Mouse (Mus musculus) heart, embryonic 16.5 days (tissue): Measurements from ENCODE around the gene Picalm. TPM values are rescaled to one million over a fixed set of nuclear protein-coding genes. Genes with fewer than 3 reads are reported as not detected.

Source experiments
- ATAC-seq: fragments of 200-750 bp; cut with Nextera tagmentation; replicated peaks from 2 replicates; pipeline ENCODE4 v1.8.0; 2017; ENCODE audit warnings: moderate number of reproducible peaks; ENCODE audit not compliant: insufficient read depth, low FRiP score; ENCODE audit errors: extremely low read depth
- H3K27ac ChIP-seq: fragments of 300-500 bp; sonication (generic); 2 replicates; pipeline ENCODE4 v1.5.1; 2014; ENCODE audit warnings: mild to moderate bottlenecking, low read length, control low read depth, moderate library complexity
- H3K27me3 ChIP-seq: fragments of 300-500 bp; sonication (generic); 2 replicates; pipeline ENCODE4 v1.6.1; 2014; ENCODE audit warnings: low read length, mixed read lengths; ENCODE audit not compliant: control insufficient read depth, insufficient read depth
- H3K36me3 ChIP-seq: fragments of 300-500 bp; sonication (generic); 2 replicates; pipeline ENCODE4 v1.6.1; 2014; ENCODE audit not compliant: control insufficient read depth, insufficient read depth
- H3K4me1 ChIP-seq: fragments of 300-500 bp; sonication (generic); 2 replicates; pipeline ENCODE4 v1.6.1; 2014; ENCODE audit warnings: low read length, mixed read lengths; ENCODE audit not compliant: control insufficient read depth, insufficient read depth
- H3K4me2 ChIP-seq: fragments of 300-500 bp; sonication (generic); 2 replicates; pipeline ENCODE4 v1.6.1; 2014; ENCODE audit warnings: low read depth, mild to moderate bottlenecking, control low read depth, low read length
- H3K4me3 ChIP-seq: fragments of 300-500 bp; sonication (generic); 2 replicates; pipeline ENCODE4 v1.5.1; 2014; ENCODE audit warnings: mild to moderate bottlenecking, control low read depth, low read length
- H3K9ac ChIP-seq: fragments of 300-500 bp; sonication (generic); 2 replicates; pipeline ENCODE4 v1.6.1; 2014; ENCODE audit warnings: low read length, control low read depth
- H3K9me3 ChIP-seq: fragments of 300-500 bp; sonication (generic); replicated peaks from 2 replicates; pipeline ENCODE4 v1.6.1; 2016; ENCODE audit warnings: low read length; ENCODE audit not compliant: control insufficient read depth
- WGBS: fragments of 180-500 bp; shearing (Covaris S2); extraction: QIAGEN DNeasy Blood & Tissue Kit; methylation state at CpG from one replicate; pipeline ENCODE4 v1.1.7; 2014; 5-methylcytosine and 5-hydroxymethylcytosine counted together
- polyA plus RNA-seq: library from polyadenylated mRNA; unstranded; fragments of >200 nt; fragmentation: Nextera tagmentation; extraction: Ambion mirVana; gene quantifications from 2 replicates; pipeline ENCODE4 v1.2.1, GENCODE M21; 2015

Picalm gene
- polyA plus RNA-seq: 26.9 and 27.5 TPM in 2 replicates

DNA sequence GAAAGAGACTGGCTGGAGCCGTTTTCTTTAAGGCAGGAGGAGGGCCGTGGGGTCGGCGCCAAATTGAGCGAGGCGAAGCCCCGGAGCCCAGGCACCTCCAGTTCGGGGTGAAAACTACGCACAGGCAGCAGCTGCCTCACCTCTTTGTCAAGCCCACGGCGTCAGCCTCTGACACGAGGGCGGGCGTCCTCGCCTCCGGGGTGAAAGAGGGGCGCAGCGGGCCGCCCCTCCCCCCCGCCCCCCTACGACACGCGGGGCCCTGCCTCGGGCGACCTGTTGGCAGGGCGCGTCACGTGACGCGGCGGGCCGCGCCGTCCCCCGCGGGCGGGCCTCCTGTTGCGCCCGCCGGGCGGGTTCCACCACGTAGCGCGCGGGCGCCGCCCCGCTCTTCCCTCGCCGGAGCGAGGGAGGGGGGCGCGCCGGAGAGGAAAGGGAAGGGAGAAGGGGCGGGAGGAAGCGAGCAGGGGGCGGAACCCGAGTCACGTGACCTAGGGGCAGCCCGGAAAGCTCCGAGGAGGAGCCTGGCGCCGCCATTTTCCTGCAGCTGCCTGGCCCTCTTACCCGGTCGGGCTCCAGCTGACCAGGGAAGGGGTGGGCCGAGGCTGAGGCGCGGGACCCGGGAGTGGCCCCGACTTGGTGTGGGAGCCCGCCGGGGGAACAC lies at the start of gene Picalm:
TSS of gene Picalm (plus strand) at position 482 of the 661 bp plus-strand sequence.
- Histone ChIP-seq H3K4me3 (peak within 1 kb of the TSS; percentile 93), H3K27ac (peak within 1 kb of the TSS; percentile 100), H3K9me3 (no peaks in the 10 kb centered on the region), H3K36me3 (no peaks in the 10 kb centered on the region), H3K27me3 (no peaks in the 10 kb centered on the region), H3K4me1 (peaks cover 22% of the 10 kb centered on the region), H3K4me2 (peak within 1 kb of the TSS; percentile 78), H3K9ac (peak within 1 kb of the TSS; percentile 100)
- WGBS: under 1% methylated on average over 50 of the region's 72 CpGs
- peak; percentile 92 for ATAC-seq

DNA sequence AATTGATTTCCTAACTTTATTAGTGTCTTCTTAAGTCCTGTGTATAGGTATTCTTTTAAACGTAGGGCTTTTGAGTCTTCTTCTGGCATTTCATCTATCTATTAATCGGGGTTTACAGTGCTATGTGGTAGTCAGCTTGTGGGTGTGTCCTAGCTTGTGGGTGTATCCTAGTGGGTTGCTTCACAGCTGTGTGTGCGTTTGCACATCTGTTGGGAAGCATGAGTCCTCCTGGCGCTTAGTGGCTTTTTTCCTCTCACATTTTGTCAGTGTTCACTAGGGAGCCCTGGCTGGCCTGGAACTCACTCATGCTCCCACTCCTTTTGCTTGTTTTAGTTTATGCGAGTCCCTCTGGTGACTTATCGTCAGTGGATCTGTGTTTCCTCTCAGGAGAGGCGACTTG lies 46.2 kb upstream of the Picalm start:
- H3K27ac ChIP-seq: no peak overlapping the region

DNA sequence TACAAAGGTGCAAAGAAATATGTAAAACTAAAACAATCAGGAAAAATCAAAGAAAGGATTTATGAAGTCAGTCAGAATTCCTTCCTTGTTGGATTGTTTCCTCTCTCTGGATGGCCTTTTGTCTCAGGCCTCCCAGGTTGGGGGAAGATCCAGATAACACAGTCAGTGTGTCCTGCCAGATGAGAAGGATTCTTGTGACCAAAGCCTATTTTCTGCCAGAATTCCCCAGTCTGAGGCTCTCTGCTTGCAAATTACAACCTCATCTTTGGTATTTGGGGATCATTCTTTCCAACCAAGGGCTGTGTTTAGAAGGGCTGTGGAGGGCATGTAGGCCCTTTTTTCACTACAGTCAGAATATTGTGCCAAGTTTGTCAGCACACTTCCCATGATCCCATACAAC lies 45.5 kb upstream of the Picalm start:
- Histone ChIP-seq H3K27me3 (no peaks in the 10 kb centered on the region), H3K4me3 (no peak overlapping the region), H3K9me3 (no peaks in the 10 kb centered on the region), H3K4me2 (no peak overlapping the region), H3K36me3 (no peaks in the 10 kb centered on the region), H3K9ac (no peak overlapping the region), H3K27ac (no peak overlapping the region), H3K4me1 (peaks cover 14% of the 10 kb centered on the region)
- ATAC-seq: no peak

More for the DNA sequence above, 46.2 kb upstream of the Picalm start:
- WGBS: 63% methylated on average over 7 of the region's 7 CpGs
- no peaks in the 10 kb centered on the region for H3K9me3 ChIP-seq
- ATAC-seq: no peak; the same call in 1 of the 2 replicates
- peaks cover 14% of the 10 kb centered on the region for H3K4me1 ChIP-seq
- H3K36me3 ChIP-seq: no peaks in the 10 kb centered on the region
- H3K4me2 ChIP-seq: no peak overlapping the region
- no peak overlapping the region for H3K4me3 ChIP-seq
- no peak overlapping the region for H3K9ac ChIP-seq
- no peaks in the 10 kb centered on the region for H3K27me3 ChIP-seq

DNA sequence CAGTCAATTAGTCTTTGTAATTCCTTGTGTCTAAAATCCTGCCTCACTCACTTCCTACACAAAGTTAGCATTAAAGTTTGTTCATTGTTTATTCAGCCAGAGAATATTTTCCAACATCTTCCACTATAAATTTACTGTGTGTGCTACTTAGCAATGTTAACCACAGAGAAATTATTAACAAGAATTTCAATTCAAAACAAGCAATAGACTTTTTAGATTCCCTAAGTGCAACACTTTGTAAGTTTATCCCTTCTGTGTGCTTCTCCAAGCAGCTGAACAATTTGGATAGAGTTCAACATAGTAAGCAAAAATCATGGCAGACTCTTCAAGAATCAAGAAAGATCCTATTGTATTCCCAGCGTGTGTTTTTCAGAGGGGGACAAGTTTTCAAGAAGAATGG lies 44.3 kb upstream of the Picalm start:
- Histone ChIP-seq H3K4me2 (no peak overlapping the region), H3K9ac (no peak overlapping the region), H3K4me1 (peaks cover 9% of the 10 kb centered on the region), H3K27ac (no peak overlapping the region), H3K9me3 (no peaks in the 10 kb centered on the region), H3K36me3 (no peaks in the 10 kb centered on the region), H3K27me3 (no peaks in the 10 kb centered on the region), H3K4me3 (no peak overlapping the region)
- no peak for ATAC-seq
- 41% methylated on average over 1 of the region's 1 CpGs for WGBS

DNA sequence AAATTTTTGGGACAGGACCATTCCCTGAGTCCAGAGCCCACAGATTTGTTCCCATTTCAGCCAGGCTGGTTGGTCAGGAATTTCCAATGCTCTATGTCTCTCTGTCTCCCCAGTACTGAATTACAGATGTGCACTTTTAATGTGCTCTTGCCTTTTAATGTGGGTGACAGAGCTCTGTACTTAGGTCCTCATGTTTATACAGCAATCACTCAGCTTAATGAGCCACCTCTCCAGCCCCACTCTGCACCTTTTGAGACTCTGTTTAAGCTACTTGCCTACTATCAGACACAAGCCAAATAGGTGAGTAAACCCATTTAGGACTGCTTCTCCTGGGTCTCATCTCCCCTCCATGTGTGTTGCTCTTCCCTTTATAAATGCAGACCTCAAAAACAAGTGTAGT lies 43.2 kb upstream of the Picalm start:
- Histone ChIP-seq H3K9ac (no peak overlapping the region), H3K36me3 (no peaks in the 10 kb centered on the region), H3K4me3 (no peak overlapping the region), H3K4me1 (peaks cover 6% of the 10 kb centered on the region; the same call in 1 of the 2 replicates), H3K27me3 (no peaks in the 10 kb centered on the region), H3K9me3 (no peaks in the 10 kb centered on the region), H3K4me2 (no peak overlapping the region), H3K27ac (no peak overlapping the region)
- ATAC-seq: no peak

DNA sequence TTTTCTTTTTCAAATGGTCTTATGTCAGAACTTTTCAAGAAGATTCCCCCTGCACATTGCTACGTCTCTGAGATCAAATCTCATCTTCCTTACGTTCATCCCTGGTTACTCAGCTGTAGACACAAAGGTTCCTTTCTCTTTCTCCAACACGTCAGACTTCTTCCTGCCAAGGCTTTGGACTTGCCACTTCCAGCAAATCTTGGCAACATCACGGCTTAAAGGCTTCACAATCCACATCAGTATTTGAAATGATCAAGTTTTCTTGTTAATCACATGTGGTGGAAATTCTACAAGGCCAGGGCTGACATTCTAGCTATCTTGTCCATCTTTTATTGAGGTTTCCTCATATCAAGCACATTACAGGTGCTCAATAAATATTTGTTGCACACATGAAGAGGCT lies 39.0 kb upstream of the Picalm start:
- 66% methylated on average over 4 of the region's 4 CpGs for WGBS
- H3K36me3 ChIP-seq: no peaks in the 10 kb centered on the region

DNA sequence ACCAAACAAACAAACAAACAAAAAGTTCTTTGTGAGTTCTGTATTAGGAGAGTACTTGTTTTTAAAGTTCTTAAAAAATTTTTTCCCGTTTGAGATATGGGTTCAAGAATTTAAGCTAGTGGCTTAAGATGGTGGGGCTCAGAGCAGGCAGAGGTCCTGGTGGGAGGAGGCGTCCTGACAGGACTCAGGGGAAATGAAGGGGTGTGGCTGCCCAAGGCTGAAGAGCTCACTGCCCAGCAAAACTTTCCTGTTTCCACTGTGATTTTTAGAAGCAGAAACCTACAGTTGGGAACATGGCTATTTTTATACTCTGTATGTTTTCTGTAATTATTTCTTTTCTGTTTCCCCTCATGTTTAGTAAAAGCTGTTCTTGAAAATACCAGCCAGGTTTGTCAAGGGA lies 38.3 kb upstream of the Picalm start:
- Histone ChIP-seq H3K4me1 (no peaks in the 10 kb centered on the region), H3K27me3 (no peaks in the 10 kb centered on the region), H3K36me3 (no peaks in the 10 kb centered on the region), H3K9me3 (0 out of 2 replicates have a peak, but pooled peaks cover 3% of the 10 kb centered on the region), H3K4me2 (no peak overlapping the region), H3K27ac (no peak overlapping the region), H3K4me3 (no peak overlapping the region), H3K9ac (no peak overlapping the region)
- no peak for ATAC-seq
- 24% methylated on average over 2 of the region's 2 CpGs for WGBS

More for the DNA sequence above, 39.0 kb upstream of the Picalm start:
- ATAC-seq: no peak
- no peak overlapping the region for H3K4me3 ChIP-seq
- no peaks in the 10 kb centered on the region for H3K4me1 ChIP-seq
- 0 out of 2 replicates have a peak, but pooled peaks cover 3% of the 10 kb centered on the region for H3K9me3 ChIP-seq
- no peak overlapping the region for H3K4me2 ChIP-seq
- no peak overlapping the region for H3K27ac ChIP-seq
- H3K27me3 ChIP-seq: no peaks in the 10 kb centered on the region
- no peak overlapping the region for H3K9ac ChIP-seq

DNA sequence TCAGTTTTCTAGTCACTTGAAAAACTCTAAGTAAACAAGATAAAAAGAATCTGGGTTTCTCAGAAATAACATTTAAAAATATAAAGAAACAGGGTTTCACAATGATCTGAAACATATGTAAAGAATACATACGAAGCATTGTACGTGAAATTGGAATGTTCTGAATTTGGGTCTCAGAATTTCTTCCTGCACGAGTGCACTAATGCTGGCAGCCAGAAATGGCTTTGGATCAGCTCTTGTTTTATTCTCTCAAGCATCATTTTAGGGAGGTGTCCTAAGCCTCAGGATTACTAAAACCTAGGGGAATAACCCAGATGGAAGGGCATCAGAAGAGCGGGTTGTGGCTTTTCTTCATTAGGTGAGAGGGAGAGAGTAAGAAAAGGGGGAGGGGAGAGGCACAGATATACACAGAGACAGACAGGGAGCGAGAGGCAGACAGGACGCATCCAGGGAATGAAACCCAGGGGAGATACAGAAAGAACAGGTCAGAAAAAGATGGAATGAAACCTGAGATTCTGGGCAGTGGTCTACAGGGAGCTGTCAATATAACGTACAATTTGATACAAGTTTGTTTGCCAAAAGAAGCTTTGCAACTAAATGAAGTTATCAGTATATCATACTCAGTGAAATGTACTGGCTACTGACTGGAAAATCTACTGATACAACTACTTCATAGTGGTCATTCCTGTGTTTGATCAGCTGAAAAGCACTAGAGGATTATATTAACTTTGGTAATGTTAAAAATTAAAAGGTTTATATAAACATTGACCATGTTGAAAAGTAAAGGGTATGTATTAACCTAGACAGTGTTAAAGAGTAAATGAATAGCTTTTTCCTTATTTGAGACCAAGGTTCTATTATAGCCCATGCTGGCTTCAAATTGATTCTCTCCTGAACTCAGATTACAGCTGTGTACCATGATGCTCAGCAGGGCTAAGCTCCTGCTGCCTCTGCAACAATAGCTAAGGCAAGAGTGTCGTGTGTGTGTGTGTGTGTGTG lies 37.3 kb upstream of the Picalm start:
- H3K4me1 ChIP-seq: no peaks in the 10 kb centered on the region
- no peak overlapping the region for H3K9ac ChIP-seq
- no peaks in the 10 kb centered on the region for H3K27me3 ChIP-seq
- 84% methylated on average over 8 of the region's 8 CpGs for WGBS
- ATAC-seq: no peak
- no peaks in the 10 kb centered on the region for H3K36me3 ChIP-seq
- H3K9me3 ChIP-seq: 0 out of 2 replicates have a peak, but pooled peaks cover 3% of the 10 kb centered on the region
- no peak overlapping the region for H3K4me3 ChIP-seq
- H3K27ac ChIP-seq: no peak overlapping the region
- no peak overlapping the region for H3K4me2 ChIP-seq

DNA sequence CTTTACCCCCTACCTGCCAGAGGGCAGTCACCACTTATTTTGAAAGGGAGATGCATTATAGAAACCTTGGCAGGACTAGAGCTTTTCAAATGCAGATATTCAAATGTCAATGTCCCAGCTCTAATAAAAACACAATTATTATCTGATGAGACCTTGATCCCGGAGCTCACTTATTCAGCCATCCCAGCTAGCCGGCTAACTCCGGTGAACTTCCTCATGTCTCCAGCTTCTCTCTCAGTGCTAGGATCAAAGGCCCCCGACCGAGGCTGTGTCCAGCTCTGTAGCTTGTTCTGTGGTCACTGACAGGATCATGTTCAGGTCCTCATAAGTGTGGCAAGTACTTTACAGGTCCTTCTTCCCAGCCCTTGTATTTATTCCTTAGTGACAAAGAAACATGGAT lies 34.9 kb upstream of the Picalm start:
- H3K4me2 ChIP-seq: no peak overlapping the region
- 87% methylated on average over 5 of the region's 5 CpGs for WGBS
- no peak overlapping the region for H3K27ac ChIP-seq

More for the DNA sequence above, 34.9 kb upstream of the Picalm start:
- H3K4me3 ChIP-seq: no peak overlapping the region
- H3K9ac ChIP-seq: no peak overlapping the region
- peaks cover 3% of the 10 kb centered on the region; the same call in 1 of the 2 replicates for H3K4me1 ChIP-seq
- H3K27me3 ChIP-seq: no peaks in the 10 kb centered on the region
- H3K36me3 ChIP-seq: no peaks in the 10 kb centered on the region
- ATAC-seq: no peak
- H3K9me3 ChIP-seq: 0 out of 2 replicates have a peak, but pooled peaks cover 3% of the 10 kb centered on the region
